Mouse (Mus musculus): ENCODE results near the gene Bpgm.

Gene Bpgm

GRCm38 (mm10) chr6:34526389-34526788, 50.4 kb downstream of the Bpgm start:
- DNase-seq (ENCODE audit: low read depth, low spot score) = no peak

- no peak for DNase-seq (ENCODE audit: low read depth, low spot score)
These were observed 52.1 kb downstream of the Bpgm start for GRCm38 (mm10) chr6:34528131-34528530.

- DNase-seq (ENCODE audit: low read depth, low spot score) = no peak
These were observed 54.0 kb downstream of the Bpgm start for GRCm38 (mm10) chr6:34529992-34530391.

GRCm38 (mm10) chr6:34533055-34533454, 57.0 kb downstream of the Bpgm start:
- no peak for DNase-seq (ENCODE audit: low read depth, low spot score)

- no peak for DNase-seq (ENCODE audit: low read depth, low spot score)
These were observed 57.9 kb downstream of the Bpgm start for GRCm38 (mm10) chr6:34533896-34534295.

DNA sequence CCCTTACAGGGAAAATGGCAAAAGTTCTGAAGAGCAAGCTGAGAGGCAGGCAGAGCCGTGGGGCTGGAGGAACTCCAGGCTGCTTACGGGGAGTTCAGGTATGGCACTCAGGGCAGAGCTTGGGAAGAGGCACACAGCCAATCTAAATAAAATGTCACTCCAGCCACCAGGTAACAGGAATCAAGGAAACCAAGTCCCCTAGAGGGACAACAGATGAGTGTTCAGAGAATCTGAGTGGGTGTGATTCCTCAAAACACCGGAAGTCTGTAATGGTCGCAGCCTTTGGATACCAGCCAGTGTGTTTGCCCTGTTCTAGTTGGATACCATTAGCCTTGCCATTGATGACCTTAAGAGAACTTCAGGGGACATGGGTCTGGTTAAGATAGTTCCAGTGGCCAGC, 66.9 kb downstream of the Bpgm start:
- no peak for DNase-seq (ENCODE audit: low read depth, low spot score)

DNA sequence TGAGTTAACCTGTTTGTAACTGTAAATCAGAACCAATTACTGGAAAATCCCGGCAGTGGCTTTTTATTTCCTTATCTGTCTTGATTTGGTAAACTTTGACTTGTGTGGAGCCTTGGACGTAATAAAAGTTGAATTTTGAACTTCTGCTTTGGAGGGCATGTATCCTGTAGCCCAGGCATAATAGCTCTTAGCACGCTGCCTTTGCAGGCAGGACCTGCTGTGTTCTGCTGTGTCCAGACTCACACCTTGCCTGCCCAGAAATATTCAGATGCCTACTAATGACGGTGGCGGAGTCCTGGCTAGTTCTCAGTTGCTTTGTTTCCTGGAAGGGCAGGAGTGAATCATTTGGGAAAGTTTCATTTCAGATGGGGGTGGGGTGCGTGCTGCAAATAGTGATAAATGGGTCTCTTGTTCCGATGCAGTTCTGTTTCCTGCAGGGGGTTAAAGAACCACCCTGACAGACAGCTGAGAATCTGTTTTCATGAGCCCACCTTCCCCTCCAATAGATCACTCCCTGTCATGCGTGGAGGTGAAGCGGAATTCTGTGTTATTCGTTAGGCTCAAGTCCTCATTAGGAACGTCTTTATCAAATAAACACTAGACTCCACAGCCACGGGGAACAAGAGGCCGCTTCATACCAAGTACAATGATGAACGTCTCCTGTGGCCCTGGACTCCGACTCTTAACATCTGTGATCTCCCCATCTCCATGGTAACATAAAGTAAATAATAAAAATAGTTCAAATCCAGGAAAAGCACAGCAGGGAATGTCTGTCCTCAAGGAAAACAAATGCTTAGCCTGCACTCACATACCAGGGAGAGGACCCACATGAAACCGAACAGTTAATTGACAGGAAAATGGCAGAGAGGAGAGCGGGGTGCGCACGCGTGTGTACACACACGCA, 67.5 kb downstream of the Bpgm start:
- peak; percentile 59 for DNase-seq (ENCODE audit: low read depth, low spot score)

DNA sequence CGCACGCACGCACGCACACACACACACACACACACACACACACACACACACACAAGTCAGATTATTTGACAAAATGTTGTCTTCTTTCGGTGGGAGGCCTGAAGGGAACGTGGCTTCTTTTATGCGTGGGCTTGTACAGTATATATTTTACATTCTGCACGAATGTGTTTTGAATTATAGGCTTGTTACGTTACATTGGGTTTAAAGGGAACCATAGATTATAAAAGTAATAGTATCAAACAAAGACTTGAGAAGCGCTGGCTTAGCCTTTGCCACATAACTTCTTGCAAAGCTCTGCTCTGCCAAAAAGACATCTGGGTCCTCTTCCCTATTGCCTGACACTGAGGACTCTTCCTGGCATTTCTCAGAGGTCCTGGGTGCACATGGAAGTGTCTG, 68.2 kb downstream of the Bpgm start:
- no peak for DNase-seq (ENCODE audit: low read depth, low spot score)

- no peak for DNase-seq (ENCODE audit: low read depth, low spot score)
These were observed 69.3 kb downstream of the Bpgm start for GRCm38 (mm10) chr6:34545286-34545685.

DNA sequence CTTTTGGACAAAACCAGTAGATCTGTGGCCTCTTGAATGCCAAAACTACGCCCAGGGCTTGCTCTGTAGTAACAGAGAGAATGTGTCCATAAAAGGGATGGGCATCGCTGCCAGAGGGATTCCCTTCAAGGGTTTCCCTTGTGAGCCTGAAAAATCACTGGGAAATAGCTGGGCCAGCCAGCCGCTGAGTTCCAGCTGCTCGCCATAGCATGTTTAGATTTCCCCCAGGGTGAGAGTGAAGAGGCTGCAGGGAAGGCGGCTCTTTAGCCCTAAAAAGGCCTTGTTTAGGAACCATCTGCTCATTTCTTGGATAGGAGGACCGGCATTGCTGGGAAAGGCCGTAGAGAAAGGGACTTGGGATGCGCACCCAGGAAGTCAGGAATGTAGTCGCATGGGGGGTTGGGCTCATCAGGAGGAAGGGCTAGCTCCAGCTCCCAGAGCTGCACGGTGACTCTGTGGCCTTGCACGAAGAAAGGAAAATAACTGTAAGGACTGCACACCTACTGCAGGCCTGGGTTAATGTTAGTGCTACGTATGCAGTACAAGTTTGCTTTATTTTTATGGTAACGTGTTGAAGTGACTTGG, 72.5 kb downstream of the Bpgm start:
- no peak for DNase-seq (ENCODE audit: low read depth, low spot score)

- peak; percentile 35 for DNase-seq (ENCODE audit: low read depth, low spot score)
These were observed 73.0 kb downstream of the Bpgm start for GRCm38 (mm10) chr6:34549017-34549416.

- no peak for DNase-seq (ENCODE audit: low read depth, low spot score)
These were observed 76.6 kb downstream of the Bpgm start for GRCm38 (mm10) chr6:34552489-34553157.

DNA sequence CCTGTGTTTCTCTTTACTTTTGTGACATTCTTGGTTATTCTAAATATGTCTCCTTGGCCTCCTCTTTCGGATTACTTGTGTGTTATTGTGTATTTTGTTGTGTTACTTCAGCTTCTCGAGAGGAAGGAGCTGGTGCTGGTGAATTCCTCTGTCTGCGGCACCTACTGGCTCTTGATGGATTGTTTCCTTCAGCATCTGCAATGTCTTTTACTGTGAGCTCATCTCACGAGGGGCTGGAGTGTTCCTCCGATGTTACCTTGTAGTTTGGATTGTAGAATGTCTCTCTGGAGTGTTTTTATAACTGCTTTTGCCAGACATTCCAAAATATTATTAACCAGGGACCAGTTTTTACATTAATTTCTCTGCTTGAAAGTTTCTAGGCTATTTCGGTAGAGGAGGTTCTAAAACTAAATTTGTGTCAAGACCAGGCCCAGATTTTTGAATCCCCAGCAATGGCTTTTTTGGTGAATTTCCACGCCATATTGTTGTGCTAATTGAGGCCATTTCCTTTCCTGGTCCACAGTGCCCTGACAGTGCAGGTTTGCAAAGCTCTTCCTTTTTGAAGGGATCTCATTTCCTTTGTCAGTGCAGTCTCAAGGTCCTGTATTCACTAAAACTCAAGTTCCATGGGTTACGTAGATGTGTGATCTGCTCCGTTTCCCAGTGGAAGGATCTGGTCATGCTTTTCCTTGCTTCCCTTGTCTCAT, 78.4 kb downstream of the Bpgm start:
- DNase-seq (ENCODE audit: low read depth, low spot score) = no peak

Data from forelimb bud, embryonic 11.5 days (tissue).